21 mouse cellular contexts compared by ENCODE assay signal in genomic region chr2:30616464-30616863, GRCm38 (mm10). TPM values are rescaled to one million over a fixed set of nuclear protein-coding genes. Genes with fewer than 3 reads are reported as not detected.
DNase-seq lines count a peak whose midpoint lies in the region.
"Had no signal": no experiment of that assay in that cellular context is flagged by ENCODE, and none has a peak within 500 bp of the region (broad histone marks: within the 10 kb centered on the region; RNA-seq: fewer than 3 reads in every experiment).

No protein-coding gene starts in this region.

- peak; percentile 92 for DNase-seq in heart, adult 11 months
- no peak for DNase-seq in heart, adult 9 months (ENCODE audit: low spot score in 2 of 2)
- peak; percentile 49 for DNase-seq in kidney, postnatal 10 days
- DNase-seq in kidney, postnatal 36 days = no peak
- peak; percentile 31 for DNase-seq in retina, postnatal 1 day
- DNase-seq in retina, embryonic 14.5 days (ENCODE audit: low spot score) = no peak
- no peak for DNase-seq in gastrocnemius, postnatal 25 days
- DNase-seq: adrenal gland, postnatal 25 days; cerebellum, adult 2 months; cerebellum, postnatal 14 days; forebrain, postnatal 0 days; gastrocnemius, postnatal 14 days; heart, adult 18-20 months; heart, postnatal 10 days; kidney, postnatal 4 days; liver; lung, adult 2 months; lung, postnatal 10 days; thymus, adult 2 months; thymus, postnatal 36 days had no signal

RNA-seq across cellular contexts. Expression of gene Cstad, which starts 21.6 kb away (rescaled TPM):
- 1 to 10 TPM; 2.3 TPM for total RNA-seq in gastrocnemius, postnatal 25 days (2021)
- total RNA-seq: megakaryocyte-erythroid progenitor cell, adult 5-6 weeks had no signal

Comparison
In these comparisons a context has a peak if more than half of its experiments do, and no peak if none do; other contexts are left out.
1. DNase-seq: peak in heart, adult 11 months (single experiment), kidney, postnatal 10 days (single experiment) and retina, postnatal 1 day (single experiment); none in heart, adult 9 months (0 of 2), kidney, postnatal 36 days (0 of 2), retina, embryonic 14.5 days (single experiment) and gastrocnemius, postnatal 25 days (single experiment).